In the genomic region with DNA sequence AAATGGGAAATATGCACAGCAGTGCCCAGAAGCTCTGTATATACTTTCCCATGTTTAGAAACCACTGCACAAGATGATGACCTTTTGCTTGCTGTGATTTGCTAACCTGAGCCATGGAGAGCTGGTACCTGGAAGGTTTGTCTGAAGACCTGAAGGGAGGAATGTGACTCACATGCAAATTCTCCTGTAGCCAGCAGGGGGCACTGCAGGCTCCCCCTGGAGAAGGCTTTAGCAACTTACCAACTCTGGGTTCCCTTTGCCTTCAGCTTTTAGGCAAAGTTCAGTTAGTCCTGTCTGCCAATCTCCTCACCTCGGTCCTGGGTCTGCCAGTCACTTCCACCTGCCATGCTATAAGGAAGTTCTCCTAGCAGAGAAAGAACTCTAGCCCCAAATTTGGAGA, we compare ENCODE assay signal across 10 mouse cellular contexts. TPM values are rescaled to one million over a fixed set of nuclear protein-coding genes. Genes with fewer than 3 reads are reported as not detected.
DNase-seq lines count a peak whose midpoint lies in the region; ATAC-seq and TF ChIP-seq lines count a peak whose summit lies in the region.
"Had no signal": no experiment of that assay in that cellular context is flagged by ENCODE, and none has a peak within 500 bp of the region (broad histone marks: within the 10 kb centered on the region; RNA-seq: fewer than 3 reads in every experiment).

No protein-coding gene starts in this region.

- H3K4me3 ChIP-seq in G1E (ENCODE audit: low read depth, low read length) = no peak overlapping the region
- H3K4me3 ChIP-seq: heart, embryonic 13.5 days had no signal

- no peaks in the 10 kb centered on the region for H3K36me3 ChIP-seq in G1E (replicated peaks)
- H3K36me3 ChIP-seq: heart, embryonic 13.5 days had no signal

- intact Hi-C loops in left cerebral cortex, postnatal 4 days (cut with DNase I) = loop anchor here (5.0 kb wide), 1 partner anchor 36 kb away; no protein-coding TSS in a partner anchor

- peaks cover 8% of the 10 kb centered on the region; the same call in 1 of the 2 replicates for H3K27me3 ChIP-seq in G1E (ENCODE audit: insufficient read depth, low read length)

- H3K9me3 ChIP-seq in G1E (replicated peaks) = no peaks in the 10 kb centered on the region
- H3K9me3 ChIP-seq: heart, embryonic 13.5 days had no signal

- DNase-seq in adrenal gland, adult 18-20 months (ENCODE audit: low spot score in 2 of 2) = peak; percentile 43 to 48
- DNase-seq in adrenal gland, adult 8-10 months = no peak
- DNase-seq in left cerebral cortex, adult 18-20 months (ENCODE audit: low spot score in 2 of 2) = peak; percentile 32 to 53
- no peak for DNase-seq in left cerebral cortex, postnatal 4 days
- DNase-seq in G1E (ENCODE audit: low spot score) = peak; percentile 20
- DNase-seq in cerebellum, postnatal 36 days = peak; percentile 35 to 49
- DNase-seq in lung, postnatal 10 days = peak; percentile 36
- DNase-seq in urinary bladder, adult 2 months (ENCODE audit: low spot score) = no peak

- H3K4me1 ChIP-seq in G1E (ENCODE audit: insufficient read depth, low read depth, low read length) = no peaks in the 10 kb centered on the region

- peak; percentile 78 for TF ChIP-seq CTCF in G1E (IDR thresholded peaks at IDR 0.05; ENCODE audit: low read depth, low read length)

- ATAC-seq in G1E (ENCODE audit: extremely low read depth, insufficient number of reproducible peaks, low FRiP score, poor library complexity, severe bottlenecking) = peak; percentile 54

RNA-seq across cellular contexts. Expression of a gene that starts 15.5 kb away (rescaled TPM):
- 10 to 100 TPM; 46.6 to 52.5 TPM for total RNA-seq in adrenal gland, adult 18-20 months (2021)
- 100 to 1,000 TPM in 2 of 4 experiments, 10 to 100 TPM in 2; 65.4 to 137 (median 88.0) TPM for total RNA-seq in adrenal gland, adult 8-10 months (2022)
- 10 to 100 TPM; 10.5 to 13.4 TPM for total RNA-seq in left cerebral cortex, adult 18-20 months (2021)
- total RNA-seq in left cerebral cortex, postnatal 4 days (2021) = 1 to 10 TPM; 3.6 to 4.9 TPM
- not detected in 2 replicates for total RNA-seq in G1E (2014; fragmentation: Nextera tagmentation)
- not detected in 2 replicates for total RNA-seq in G1E (2017)
- not detected in 2 replicates for polyA plus RNA-seq in G1E (2012)
- polyA plus RNA-seq in urinary bladder, adult 2 months (2012; rRNA removed) = 0.04 and 0.22 TPM in 2 replicates
- polyA plus RNA-seq: macrophage had no signal

RNA-seq across cellular contexts. Expression of a gene that starts 16.6 kb away (rescaled TPM):
- 10 to 100 TPM in 1 of 2 experiments, 1 to 10 TPM in 1; 4.7 to 11.3 TPM for total RNA-seq in adrenal gland, adult 18-20 months (2021)
- 10 to 100 TPM in 2 of 4 experiments, 1 to 10 TPM in 2; 4.6 to 13.5 (median 8.9) TPM for total RNA-seq in adrenal gland, adult 8-10 months (2022)
- total RNA-seq in left cerebral cortex, adult 18-20 months (2021) = 1 to 10 TPM; 3.5 to 3.9 TPM
- 1 to 10 TPM; 5.9 to 6.6 TPM for total RNA-seq in left cerebral cortex, postnatal 4 days (2021)
- total RNA-seq in G1E (2014; fragmentation: Nextera tagmentation) (not detected in 2 replicates), G1E (2017) (0.05 TPM in 1 of 2 replicates, not detected in the other)
- not detected in 2 replicates for polyA plus RNA-seq in G1E (2012)
- polyA plus RNA-seq in urinary bladder, adult 2 months (2012; rRNA removed) = 2.0 and 3.3 TPM in 2 replicates
- polyA plus RNA-seq: macrophage had no signal

RNA-seq across cellular contexts. Expression of a gene that starts 33.8 kb away (rescaled TPM):
- total RNA-seq in adrenal gland, adult 18-20 months (2021) = 1 to 10 TPM; 3.4 to 3.5 TPM
- total RNA-seq in adrenal gland, adult 8-10 months (2022) = 1 to 10 TPM; 5.0 to 9.1 (median 7.2) TPM
- total RNA-seq in left cerebral cortex, adult 18-20 months (2021) = 100 to 1,000 TPM; 525 to 560 TPM
- total RNA-seq in left cerebral cortex, postnatal 4 days (2021) = 10 to 100 TPM; 69.1 to 73.9 TPM
- not detected in 2 replicates for total RNA-seq in G1E (2014; fragmentation: Nextera tagmentation)
- total RNA-seq in G1E (2017) = 0.12 TPM in 1 of 2 replicates, not detected in the other
- polyA plus RNA-seq in G1E (2012) = not detected in 2 replicates
- 0.12 TPM in 2 replicates for polyA plus RNA-seq in urinary bladder, adult 2 months (2012; rRNA removed)
- polyA plus RNA-seq: macrophage had no signal

RNA-seq across cellular contexts. Expression of a gene that starts 45.4 kb away (rescaled TPM):
- 10 to 100 TPM; 93.9 to 99.8 TPM for total RNA-seq in adrenal gland, adult 18-20 months (2021)
- total RNA-seq in adrenal gland, adult 8-10 months (2022) = 10 to 100 TPM; 82.8 to 96.1 (median 90.0) TPM
- total RNA-seq in left cerebral cortex, adult 18-20 months (2021) = 10 to 100 TPM; 40.3 to 42.2 TPM
- total RNA-seq in left cerebral cortex, postnatal 4 days (2021) = 10 to 100 TPM; 62.6 to 65.5 TPM
- total RNA-seq in G1E (2014; fragmentation: Nextera tagmentation) = 328 and 335 TPM in 2 replicates
- 103 and 112 TPM in 2 replicates for total RNA-seq in G1E (2017)
- 1,118 and 1,562 TPM in 2 replicates for polyA plus RNA-seq in G1E (2012)
- polyA plus RNA-seq in urinary bladder, adult 2 months (2012; rRNA removed) = 46.1 and 56.9 TPM in 2 replicates

Comparison
In these comparisons a context has a peak if more than half of its experiments do, and no peak if none do; other contexts are left out.
1. DNase-seq: peak in adrenal gland, adult 18-20 months (2 of 2), left cerebral cortex, adult 18-20 months (2 of 2), G1E (single experiment), cerebellum, postnatal 36 days (2 of 2) and lung, postnatal 10 days (single experiment); none in adrenal gland, adult 8-10 months (single experiment), left cerebral cortex, postnatal 4 days (single experiment) and urinary bladder, adult 2 months (single experiment).
2. RNA of a gene that starts 33.8 kb away (total RNA-seq): 525 to 560 TPM in left cerebral cortex, adult 18-20 months; 69.1 to 73.9 TPM in left cerebral cortex, postnatal 4 days, 5.0 to 9.1 TPM in adrenal gland, adult 8-10 months, 3.4 to 3.5 TPM in adrenal gland, adult 18-20 months and 0.12 TPM in G1E; every median in the first group is over 4 times any median in the second.
3. RNA of a gene that starts 15.5 kb away (total RNA-seq): 65.4 to 137 TPM in adrenal gland, adult 8-10 months, 46.6 to 52.5 TPM in adrenal gland, adult 18-20 months, 10.5 to 13.4 TPM in left cerebral cortex, adult 18-20 months and 3.6 to 4.9 TPM in left cerebral cortex, postnatal 4 days; not detected in G1E; every median in the first group is over 4 times any median in the second.
4. RNA of a gene that starts 16.6 kb away (total RNA-seq): 4.6 to 13.5 TPM in adrenal gland, adult 8-10 months, 4.7 to 11.3 TPM in adrenal gland, adult 18-20 months, 5.9 to 6.6 TPM in left cerebral cortex, postnatal 4 days and 3.5 to 3.9 TPM in left cerebral cortex, adult 18-20 months; 0.05 TPM in G1E; every median in the first group is over 4 times any median in the second.